Mouse (Mus musculus) fat pad, adult 2 months (tissue): ENCODE data around the gene Tex22.

Experiments
- DNase-seq: peaks from one replicate; pipeline ENCODE4 v3.0.0-alpha.2; 2011; ENCODE audit warnings: low read depth, low spot score; ENCODE audit errors: extremely low read depth

The Tex22 gene

GRCm38 (mm10) chr12:113074329-113075062 lies at the start of gene Tex22:
Tex22 (plus strand) TSS chr12:113074502.
- DNase-seq: no peak

- no peak for DNase-seq
These were observed 47.7 kb upstream of the Tex22 start for GRCm38 (mm10) chr12:113026557-113026956.

GRCm38 (mm10) chr12:113027495-113027894 lies 46.8 kb upstream of the Tex22 start:
- DNase-seq: no peak

- no peak for DNase-seq
These were observed 46.2 kb upstream of the Tex22 start for GRCm38 (mm10) chr12:113028067-113028466.

GRCm38 (mm10) chr12:113028898-113029297 lies 45.4 kb upstream of the Tex22 start:
- no peak for DNase-seq

GRCm38 (mm10) chr12:113030046-113030445 lies 44.3 kb upstream of the Tex22 start:
- no peak for DNase-seq

GRCm38 (mm10) chr12:113030993-113031392 lies 43.3 kb upstream of the Tex22 start:
- no peak for DNase-seq

- DNase-seq: no peak
These were observed 42.9 kb upstream of the Tex22 start for GRCm38 (mm10) chr12:113031441-113031840.

- DNase-seq: no peak
These were observed 41.7 kb upstream of the Tex22 start for GRCm38 (mm10) chr12:113032296-113033250.

- no peak for DNase-seq
These were observed 39.2 kb upstream of the Tex22 start for GRCm38 (mm10) chr12:113035093-113035492.

GRCm38 (mm10) chr12:113036996-113037395 lies 37.3 kb upstream of the Tex22 start:
- no peak for DNase-seq

GRCm38 (mm10) chr12:113038414-113038813 lies 35.9 kb upstream of the Tex22 start:
- no peak for DNase-seq

- no peak for DNase-seq
These were observed 32.5 kb upstream of the Tex22 start for GRCm38 (mm10) chr12:113041481-113042439.

GRCm38 (mm10) chr12:113042543-113042942 lies 31.8 kb upstream of the Tex22 start:
- no peak for DNase-seq

GRCm38 (mm10) chr12:113044916-113045677 lies 29.2 kb upstream of the Tex22 start:
- DNase-seq: no peak

- no peak for DNase-seq
These were observed 27.4 kb upstream of the Tex22 start for GRCm38 (mm10) chr12:113046861-113047260.

GRCm38 (mm10) chr12:113048103-113048502 lies 26.2 kb upstream of the Tex22 start:
- no peak for DNase-seq

GRCm38 (mm10) chr12:113049836-113050235 lies 24.5 kb upstream of the Tex22 start:
- DNase-seq: no peak

GRCm38 (mm10) chr12:113050671-113051070 lies 23.6 kb upstream of the Tex22 start:
- DNase-seq: no peak
